Mouse (Mus musculus): ENCODE results near the gene Cyp26c1.

- TF ChIP-seq POLR2A (IDR thresholded peaks at IDR 0.05; ENCODE audit: borderline replicate concordance, insufficient read depth, low read length) (no peak), CTCF (IDR thresholded peaks at IDR 0.05; ENCODE audit: borderline replicate concordance, insufficient read depth, low read depth, low read length) (no peak)
Measured at GRCm38 (mm10) chr19:37654012-37654411, 31.4 kb upstream of the Cyp26c1 start.

Data from cerebellum, adult 2 months (tissue).